ENCODE assay signal across 8 mouse cellular contexts in the genomic region with DNA sequence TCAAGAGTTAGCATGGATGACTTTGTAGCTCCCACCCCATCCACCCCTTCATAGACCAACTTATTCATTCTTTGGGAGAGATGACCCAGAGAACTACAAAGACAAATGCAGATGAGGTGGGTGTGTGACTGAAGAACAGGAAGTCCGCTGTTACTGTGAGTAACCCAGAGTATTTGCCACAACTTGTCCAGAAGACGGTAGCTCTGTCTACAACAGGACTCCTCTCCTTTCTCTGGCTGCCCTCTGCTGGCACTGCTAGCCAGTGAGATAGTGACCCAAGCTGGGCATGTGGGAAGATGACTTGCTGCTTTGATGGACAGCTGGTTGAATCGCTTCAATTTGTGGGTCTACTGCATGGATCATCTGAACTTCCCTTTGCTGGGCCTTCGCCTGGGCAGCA. TPM values are rescaled to one million over a fixed set of nuclear protein-coding genes. Genes with fewer than 3 reads are reported as not detected.
A peak's percentile ranks its signal among the peaks of the same experiment; 100 is the strongest.
DNase-seq lines count a peak whose midpoint lies in the region; ATAC-seq and TF ChIP-seq lines count a peak whose summit lies in the region.

No protein-coding gene starts in this region.

- H3K4me3 ChIP-seq in lung, postnatal 0 days (ENCODE audit: low read depth, low read length) = no peak overlapping the region

- no peaks in the 10 kb centered on the region for H3K9me3 ChIP-seq in lung, postnatal 0 days (ENCODE audit: low read length)

- peak; percentile 72 for TF ChIP-seq CTCF in lung, postnatal 0 days (IDR thresholded peaks at IDR 0.05)

- no peak overlapping the region for H3K4me2 ChIP-seq in lung, postnatal 0 days (replicated peaks; ENCODE audit: low read depth, low read length)

- WGBS in lung, postnatal 0 days = 55% methylated on average over 4 of the region's 4 CpGs

- no peaks in the 10 kb centered on the region for H3K4me1 ChIP-seq in lung, postnatal 0 days (ENCODE audit: insufficient read depth, low read depth, low read length)

- no peak overlapping the region for H3K9ac ChIP-seq in lung, postnatal 0 days (replicated peaks; ENCODE audit: low read depth)

- H3K27ac ChIP-seq in lung, postnatal 0 days (ENCODE audit: low read length) = no peak overlapping the region

- DNase-seq in urinary bladder, adult 18-20 months (ENCODE audit: low spot score in 2 of 2) = peak; percentile 28 to 33
- no peak for DNase-seq in urinary bladder, postnatal 4 days (ENCODE audit: low spot score in 2 of 2)
- DNase-seq in embryo, embryonic 11 days = peak; percentile 33
- DNase-seq in heart, postnatal 36 days = peak; percentile 34 to 48
- peak; percentile 49 for DNase-seq in lung, postnatal 0 days (ENCODE audit: low spot score)
- no peak for DNase-seq in cerebellum, adult 9-11 months

- peak; percentile 62 for ATAC-seq in lung, postnatal 0 days
- ATAC-seq in megakaryocyte progenitor cell, adult 5-6 weeks (replicated peaks; ENCODE audit: poor library complexity) = no peak
- no peak for ATAC-seq in inflammation-experienced regulatory T-cells, adult 6 months

- no peaks in the 10 kb centered on the region for H3K36me3 ChIP-seq in lung, postnatal 0 days (ENCODE audit: insufficient read depth, low read length)

- no peaks in the 10 kb centered on the region for H3K27me3 ChIP-seq in lung, postnatal 0 days (replicated peaks; ENCODE audit: insufficient read depth, low read length)

- no peak for TF ChIP-seq EP300 in lung, postnatal 0 days (IDR thresholded peaks at IDR 0.05)

- intact Hi-C loops in heart, postnatal 36 days (cut with DNase I) = loop anchor here (1.0 to 2.0 kb wide), 3 partner anchors 81 to 171 kb away; no protein-coding TSS in a partner anchor

RNA-seq across cellular contexts. Expression of a gene that starts 28.9 kb away (rescaled TPM):
- 1 to 10 TPM; 8.4 to 8.9 TPM for total RNA-seq in heart, postnatal 36 days (2021)
- 20.2 and 20.7 TPM in 2 replicates for polyA plus RNA-seq in lung, postnatal 0 days (2015; fragmentation: Nextera tagmentation; extraction: Ambion mirVana)
- not detected in 2 replicates for total RNA-seq in megakaryocyte progenitor cell, adult 5-6 weeks (2015)
- total RNA-seq in megakaryocyte progenitor cell, adult 5-6 weeks (2017) = not detected in 2 replicates
- polyA plus RNA-seq in inflammation-experienced regulatory T-cells, adult 6 months (2017; shearing (Covaris generic)) = under 1 TPM in 1 of 3 experiments, not detected in 2; 0.15 TPM

Comparison
In these comparisons a context has a peak if more than half of its experiments do, and no peak if none do; other contexts are left out.
1. DNase-seq: peak in urinary bladder, adult 18-20 months (2 of 2), embryo, embryonic 11 days (single experiment), heart, postnatal 36 days (2 of 2) and lung, postnatal 0 days (single experiment); none in urinary bladder, postnatal 4 days (0 of 2) and cerebellum, adult 9-11 months (single experiment).
2. RNA of a gene that starts 28.9 kb away (total RNA-seq): 8.4 to 8.9 TPM in heart, postnatal 36 days; not detected in megakaryocyte progenitor cell, adult 5-6 weeks; every median in the first group is over 4 times any median in the second.